Mouse (Mus musculus) erythroblast, embryonic 14.5 days (primary cell): ENCODE measurements around the gene Xrcc1. TPM values are rescaled to one million over a fixed set of nuclear protein-coding genes. Genes with fewer than 3 reads are reported as not detected.

Experiments used
- H3K27me3 ChIP-seq: 2 replicates; pipeline ENCODE4 v1.6.1; 2012; ENCODE audit warnings: inconsistent platforms; ENCODE audit not compliant: control insufficient read depth
- H3K36me3 ChIP-seq: 2 replicates; pipeline ENCODE4 v1.6.1; 2012; ENCODE audit warnings: mild to moderate bottlenecking, inconsistent platforms; ENCODE audit not compliant: control insufficient read depth
- H3K4me1 ChIP-seq: 2 replicates; pipeline ENCODE4 v1.6.1; 2012; ENCODE audit warnings: inconsistent platforms; ENCODE audit not compliant: control insufficient read depth
- H3K4me3 ChIP-seq: replicated peaks from 2 replicates; pipeline ENCODE3; 2012; ENCODE audit warnings: moderate library complexity, mild to moderate bottlenecking, inconsistent platforms
- H3K9me3 ChIP-seq: 2 replicates; pipeline ENCODE4 v1.6.1; 2012; ENCODE audit warnings: low read length, inconsistent platforms, mixed read lengths; ENCODE audit not compliant: control insufficient read depth
- GATA1 ChIP-seq: IDR thresholded peaks from 2 replicates; pipeline ENCODE4 v1.6.1; 2012; ENCODE audit warnings: low read length, inconsistent platforms, mixed read lengths
- TAL1 ChIP-seq: IDR thresholded peaks from 3 replicates; pipeline ENCODE4 v1.6.1; 2012; ENCODE audit warnings: low read length, inconsistent platforms, mixed read lengths
- polyA plus RNA-seq: library from polyadenylated mRNA; stranded (reverse); fragments of >175 nt; gene quantifications from 2 replicates; pipeline ENCODE4 v1.2.3, GENCODE M21; 2012

Xrcc1 gene
- polyA plus RNA-seq, 1 experiment = 32.1 TPM

- no peak for TF ChIP-seq TAL1
- no peak for TF ChIP-seq GATA1
- no peaks in the 10 kb centered on the region for H3K36me3 ChIP-seq
- H3K4me3 ChIP-seq = no peak overlapping the region
- no peaks in the 10 kb centered on the region for H3K9me3 ChIP-seq
- peaks cover 2% of the 10 kb centered on the region; the same call in 1 of the 2 replicates for H3K27me3 ChIP-seq
- H3K4me1 ChIP-seq = peaks cover 16% of the 10 kb centered on the region
Observed at GRCm38 (mm10) chr7:24524978-24525377, 21.1 kb upstream of the Xrcc1 start.

- no peak overlapping the region for H3K4me3 ChIP-seq
- TF ChIP-seq GATA1 = no peak
- no peak for TF ChIP-seq TAL1
- peaks cover 24% of the 10 kb centered on the region for H3K4me1 ChIP-seq
- H3K36me3 ChIP-seq = no peaks in the 10 kb centered on the region
- peaks cover 2% of the 10 kb centered on the region; the same call in 1 of the 2 replicates for H3K27me3 ChIP-seq
- H3K9me3 ChIP-seq = no peaks in the 10 kb centered on the region
Observed at GRCm38 (mm10) chr7:24525686-24526420, 20.2 kb upstream of the Xrcc1 start.

DNA sequence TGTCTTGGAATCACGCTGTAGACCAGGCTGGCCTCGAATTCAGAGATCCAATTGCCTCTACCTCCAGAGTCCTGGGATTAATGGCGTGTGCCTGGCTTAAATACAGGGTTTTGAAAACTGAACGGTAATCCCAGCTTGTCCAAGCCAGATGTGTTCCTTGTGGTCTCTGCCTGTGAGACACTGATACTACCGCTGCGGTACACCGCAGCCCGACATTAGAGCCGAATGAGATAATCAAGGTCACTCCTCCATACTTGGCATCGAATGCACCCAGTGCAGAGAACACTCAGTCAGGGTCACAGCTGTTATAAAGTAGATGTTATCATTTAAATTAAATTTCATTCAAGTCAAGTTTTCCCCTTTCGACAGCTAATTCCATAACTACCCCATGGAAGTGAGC, 17.2 kb upstream of the Xrcc1 start:
- TF ChIP-seq GATA1 (no peak), TAL1 (no peak)
- Histone ChIP-seq H3K27me3 (no peaks in the 10 kb centered on the region), H3K9me3 (0 out of 2 replicates have a peak, but pooled peaks cover 4% of the 10 kb centered on the region), H3K4me3 (no peak overlapping the region), H3K36me3 (peaks cover 8% of the 10 kb centered on the region), H3K4me1 (peaks cover 42% of the 10 kb centered on the region)

GRCm38 (mm10) chr7:24529580-24529979, 16.5 kb upstream of the Xrcc1 start:
- TF ChIP-seq TAL1 = no peak
- H3K9me3 ChIP-seq = 0 out of 2 replicates have a peak, but pooled peaks cover 6% of the 10 kb centered on the region
- H3K36me3 ChIP-seq = peaks cover 15% of the 10 kb centered on the region
- peak overlapping the region; percentile 84 for H3K4me3 ChIP-seq
- no peaks in the 10 kb centered on the region for H3K27me3 ChIP-seq
- peaks cover 42% of the 10 kb centered on the region for H3K4me1 ChIP-seq

DNA sequence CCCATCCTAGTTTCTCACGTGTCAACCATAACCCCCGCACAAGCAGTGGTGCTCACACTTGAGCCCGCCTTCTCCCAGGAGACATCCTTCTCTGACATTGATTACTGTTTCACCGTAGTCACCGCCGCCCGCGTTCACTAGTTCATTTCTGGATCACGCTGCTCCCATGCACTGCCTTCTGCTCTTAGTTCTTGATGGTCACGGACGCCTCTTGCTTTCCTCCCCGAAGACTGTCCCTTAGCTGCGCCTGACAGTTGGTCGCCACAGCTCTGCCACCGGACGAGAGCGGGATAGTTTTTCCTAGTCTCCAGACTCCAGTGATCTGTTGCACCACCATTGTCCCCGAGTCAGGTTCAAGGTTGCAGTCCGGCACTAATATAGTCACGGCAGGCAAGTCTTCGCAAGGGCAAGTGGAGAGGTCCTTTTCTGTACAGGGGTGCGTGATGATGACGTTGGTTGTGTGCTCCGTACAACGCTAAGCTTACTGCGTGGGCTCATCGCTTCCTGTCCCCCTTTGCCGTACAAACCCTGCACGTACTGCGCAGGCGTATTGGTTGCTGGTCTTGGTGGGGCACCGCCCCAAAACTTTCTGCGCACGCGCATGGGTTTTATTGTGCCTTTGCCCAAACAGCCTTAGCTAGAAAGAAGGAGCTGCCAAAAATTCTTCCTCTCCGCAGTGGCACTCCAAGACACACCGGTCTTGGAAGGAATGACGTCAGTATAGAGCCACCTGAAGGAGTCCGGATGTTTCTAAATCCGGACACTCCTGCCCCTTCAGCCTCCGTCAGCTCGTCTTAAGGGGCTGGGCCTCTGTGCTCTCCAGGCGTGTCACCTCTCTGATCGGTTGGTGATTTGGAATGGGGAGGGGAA, 15.8 kb upstream of the Xrcc1 start, which contains the start of gene Irgq:
TSS of gene Irgq (plus strand) at position 628 of the 870 bp plus-strand sequence.
- Histone ChIP-seq H3K4me3 (peak within 1 kb of the TSS; percentile 84), H3K27me3 (no peaks in the 10 kb centered on the region), H3K36me3 (peaks cover 15% of the 10 kb centered on the region), H3K4me1 (peaks cover 42% of the 10 kb centered on the region), H3K9me3 (0 out of 2 replicates have a peak, but pooled peaks cover 6% of the 10 kb centered on the region)
- TF ChIP-seq GATA1 (no peak), TAL1 (no peak)

DNA sequence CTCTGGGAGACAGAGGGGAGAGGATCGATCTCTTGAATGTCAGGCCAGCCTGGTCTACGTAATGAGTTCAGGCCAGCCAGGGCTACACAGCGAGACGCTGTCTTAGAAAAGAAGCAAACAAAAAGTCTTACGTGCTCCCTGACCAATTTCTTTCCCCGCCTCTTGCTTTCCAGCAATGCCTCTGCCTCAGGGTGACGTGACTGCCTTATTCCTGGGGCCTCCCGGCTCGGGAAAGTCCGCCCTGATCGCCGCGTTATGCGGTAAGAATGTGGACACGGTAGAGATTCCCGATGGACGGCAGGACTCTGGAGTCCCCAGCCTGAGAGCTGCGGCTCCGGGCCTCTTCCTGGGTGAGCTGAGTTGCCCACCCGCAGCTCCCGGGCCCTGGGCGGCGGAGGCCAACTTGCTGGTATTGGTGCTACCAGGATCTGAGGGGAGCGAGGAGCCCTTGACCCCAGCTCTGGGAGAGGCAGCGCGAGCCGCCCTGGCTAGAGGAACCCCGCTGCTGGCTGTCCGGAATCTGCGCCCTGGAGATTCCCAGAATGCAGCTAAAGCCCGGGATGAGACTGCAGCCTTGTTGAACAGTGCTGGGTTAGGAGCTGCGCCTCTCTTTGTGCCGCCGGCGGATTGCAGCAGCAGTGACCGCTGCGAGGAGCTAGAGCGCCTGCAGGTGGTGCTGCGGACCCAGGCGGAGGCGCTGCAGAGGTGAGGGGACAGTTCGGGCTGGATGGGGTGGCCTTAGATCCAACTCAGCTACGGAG, 14.7 kb upstream of the Xrcc1 start:
- Histone ChIP-seq H3K9me3 (0 out of 2 replicates have a peak, but pooled peaks cover 6% of the 10 kb centered on the region), H3K4me3 (peak overlapping the region; percentile 84), H3K27me3 (no peaks in the 10 kb centered on the region), H3K4me1 (peaks cover 41% of the 10 kb centered on the region), H3K36me3 (peaks cover 15% of the 10 kb centered on the region)
- TF ChIP-seq TAL1 (no peak), GATA1 (no peak)

- H3K9me3 ChIP-seq = 0 out of 2 replicates have a peak, but pooled peaks cover 6% of the 10 kb centered on the region
- H3K4me3 ChIP-seq = no peak overlapping the region
- TF ChIP-seq GATA1 (no peak), TAL1 (no peak)
- H3K27me3 ChIP-seq = no peaks in the 10 kb centered on the region
- peaks cover 15% of the 10 kb centered on the region for H3K36me3 ChIP-seq
- peaks cover 39% of the 10 kb centered on the region for H3K4me1 ChIP-seq
Observed at GRCm38 (mm10) chr7:24533031-24533571, 13.0 kb upstream of the Xrcc1 start.

DNA sequence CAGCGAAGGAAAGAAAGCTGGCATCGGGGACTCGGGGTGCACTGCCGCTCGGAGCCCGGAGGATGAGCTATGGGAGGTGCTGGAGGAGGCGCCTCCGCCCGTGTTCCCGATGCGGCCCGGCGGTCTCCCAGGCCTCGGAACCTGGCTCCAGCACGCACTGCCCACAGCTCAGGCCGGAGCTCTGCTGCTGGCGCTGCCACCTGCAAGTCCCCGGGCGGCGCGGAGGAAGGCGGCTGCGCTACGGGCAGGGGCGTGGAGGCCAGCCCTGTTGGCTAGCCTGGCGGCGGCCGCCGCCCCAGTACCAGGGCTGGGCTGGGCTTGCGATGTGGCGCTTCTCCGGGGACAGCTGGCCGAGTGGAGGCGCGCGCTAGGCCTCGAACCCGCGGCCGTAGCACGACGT, 12.3 kb upstream of the Xrcc1 start:
- peaks cover 15% of the 10 kb centered on the region for H3K36me3 ChIP-seq
- H3K4me3 ChIP-seq = no peak overlapping the region
- H3K9me3 ChIP-seq = 0 out of 2 replicates have a peak, but pooled peaks cover 6% of the 10 kb centered on the region
- H3K4me1 ChIP-seq = peaks cover 38% of the 10 kb centered on the region
- TF ChIP-seq TAL1 (no peak), GATA1 (no peak)
- H3K27me3 ChIP-seq = no peaks in the 10 kb centered on the region
